Mouse (Mus musculus) midbrain, embryonic 12.5 days (tissue): ENCODE measurements around the gene Ly6g6e. TPM values are rescaled to one million over a fixed set of nuclear protein-coding genes. Genes with fewer than 3 reads are reported as not detected.

ENCODE experiments used
- ATAC-seq: fragments of 200-750 bp; cut with Nextera tagmentation; 2 replicates; pipeline ENCODE4 v1.8.0; 2017; ENCODE audit warnings: low read depth, moderate TSS enrichment, moderate library complexity; ENCODE audit not compliant: low FRiP score
- H3K27ac ChIP-seq: fragments of 300-500 bp; sonication (generic); replicated peaks from 2 replicates; pipeline ENCODE4 v1.5.1; 2016; ENCODE audit warnings: mild to moderate bottlenecking
- H3K27me3 ChIP-seq: fragments of 300-500 bp; sonication (generic); 2 replicates; pipeline ENCODE4 v1.6.1; 2016; ENCODE audit warnings: mild to moderate bottlenecking
- H3K36me3 ChIP-seq: fragments of 300-500 bp; sonication (generic); 2 replicates; pipeline ENCODE4 v1.6.1; 2016
- H3K4me1 ChIP-seq: fragments of 300-500 bp; sonication (generic); 2 replicates; pipeline ENCODE4 v1.6.1; 2016
- H3K4me2 ChIP-seq: fragments of 300-500 bp; sonication (generic); replicated peaks from 2 replicates; pipeline ENCODE4 v1.6.1; 2016; ENCODE audit warnings: mild to moderate bottlenecking, moderate library complexity
- H3K4me3 ChIP-seq: fragments of 300-500 bp; sonication (generic); 2 replicates; pipeline ENCODE4 v1.5.1; 2016; ENCODE audit warnings: mild to moderate bottlenecking
- H3K9ac ChIP-seq: fragments of 300-500 bp; sonication (generic); replicated peaks from 2 replicates; pipeline ENCODE4 v1.6.1; 2016; ENCODE audit warnings: mild to moderate bottlenecking, moderate library complexity
- H3K9me3 ChIP-seq: fragments of 300-500 bp; sonication (generic); 2 replicates; pipeline ENCODE4 v1.6.1; 2016; ENCODE audit warnings: mild to moderate bottlenecking
- WGBS: fragments of 180-500 bp; shearing (Covaris S2); methylation state at CpG from one replicate; pipeline ENCODE4 v1.1.7; 2016; 5-methylcytosine and 5-hydroxymethylcytosine counted together
- polyA plus RNA-seq: library from polyadenylated mRNA; unstranded; fragments of >200 nt; fragmentation: Nextera tagmentation; extraction: Ambion mirVana; gene quantifications from 2 replicates; pipeline ENCODE4 v1.2.1, GENCODE M21; 2016

Gene Ly6g6e
- polyA plus RNA-seq, 1 experiment from 2014 or later: 0.24 TPM

- no peak overlapping the region for H3K27ac ChIP-seq
- H3K4me3 ChIP-seq: no peak overlapping the region
- 89% methylated on average over 4 of the region's 4 CpGs for WGBS
- no peaks in the 10 kb centered on the region for H3K36me3 ChIP-seq
- no peaks in the 10 kb centered on the region for H3K27me3 ChIP-seq
- no peak overlapping the region for H3K9ac ChIP-seq
- H3K9me3 ChIP-seq: no peaks in the 10 kb centered on the region
- no peak for ATAC-seq
- no peak overlapping the region for H3K4me2 ChIP-seq
- H3K4me1 ChIP-seq: peaks cover 30% of the 10 kb centered on the region
These were observed 32.9 kb upstream of the Ly6g6e start for GRCm38 (mm10) chr17:35043794-35044193.

DNA sequence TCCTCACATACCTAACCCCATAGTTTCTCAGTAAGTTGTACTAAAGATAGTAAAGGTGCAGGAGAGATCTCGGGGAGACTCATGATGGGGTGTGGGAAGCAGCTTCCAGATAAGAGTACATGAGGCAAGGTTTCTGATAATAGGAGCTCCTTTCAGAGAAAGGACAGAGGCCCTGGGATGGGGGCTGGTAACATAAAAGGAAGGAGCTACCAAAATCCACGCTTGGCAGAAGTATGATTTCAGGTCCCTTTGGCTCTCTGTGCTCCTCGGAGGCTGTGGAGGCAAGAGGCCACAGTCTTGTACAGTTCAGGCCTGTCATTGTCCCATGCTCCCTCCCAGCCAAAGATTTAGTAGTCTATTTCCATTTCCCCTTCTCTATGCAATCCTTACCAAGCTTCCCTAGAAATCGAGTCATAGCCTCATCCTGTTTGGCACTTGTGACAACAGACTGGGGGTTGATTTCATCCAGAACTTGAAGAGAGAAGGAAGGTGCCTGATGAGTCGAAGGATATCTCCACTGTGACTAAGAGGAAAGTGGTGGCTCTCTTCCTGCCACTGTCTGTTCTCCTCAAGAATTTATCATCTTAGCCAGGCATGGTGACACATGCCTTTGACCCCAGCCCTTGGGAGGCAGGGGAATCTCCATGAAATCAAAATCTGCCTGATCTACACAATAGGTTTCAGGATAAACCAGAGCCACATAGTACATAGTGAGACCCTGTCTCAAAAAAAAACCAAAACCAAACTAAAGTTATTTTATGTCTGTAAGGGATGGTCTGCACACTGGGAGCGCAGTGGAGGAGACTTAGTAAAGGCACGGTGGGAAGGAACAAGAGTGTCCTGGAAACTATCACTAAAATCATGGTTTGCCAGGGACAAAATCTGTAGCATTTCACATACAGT lies 31.5 kb upstream of the Ly6g6e start:
- peak overlapping the region; percentile 91 for H3K4me2 ChIP-seq
- peak overlapping the region; percentile 81; the same call in 1 of the 2 replicates for H3K9ac ChIP-seq
- no peak overlapping the region for H3K27ac ChIP-seq
- peaks cover 44% of the 10 kb centered on the region for H3K4me1 ChIP-seq
- WGBS: 92% methylated on average over 7 of the region's 7 CpGs
- ATAC-seq: no peak
- no peaks in the 10 kb centered on the region for H3K36me3 ChIP-seq
- no peaks in the 10 kb centered on the region for H3K27me3 ChIP-seq
- peak overlapping the region; percentile 53; the same call in 1 of the 2 replicates for H3K4me3 ChIP-seq
- H3K9me3 ChIP-seq: no peaks in the 10 kb centered on the region

DNA sequence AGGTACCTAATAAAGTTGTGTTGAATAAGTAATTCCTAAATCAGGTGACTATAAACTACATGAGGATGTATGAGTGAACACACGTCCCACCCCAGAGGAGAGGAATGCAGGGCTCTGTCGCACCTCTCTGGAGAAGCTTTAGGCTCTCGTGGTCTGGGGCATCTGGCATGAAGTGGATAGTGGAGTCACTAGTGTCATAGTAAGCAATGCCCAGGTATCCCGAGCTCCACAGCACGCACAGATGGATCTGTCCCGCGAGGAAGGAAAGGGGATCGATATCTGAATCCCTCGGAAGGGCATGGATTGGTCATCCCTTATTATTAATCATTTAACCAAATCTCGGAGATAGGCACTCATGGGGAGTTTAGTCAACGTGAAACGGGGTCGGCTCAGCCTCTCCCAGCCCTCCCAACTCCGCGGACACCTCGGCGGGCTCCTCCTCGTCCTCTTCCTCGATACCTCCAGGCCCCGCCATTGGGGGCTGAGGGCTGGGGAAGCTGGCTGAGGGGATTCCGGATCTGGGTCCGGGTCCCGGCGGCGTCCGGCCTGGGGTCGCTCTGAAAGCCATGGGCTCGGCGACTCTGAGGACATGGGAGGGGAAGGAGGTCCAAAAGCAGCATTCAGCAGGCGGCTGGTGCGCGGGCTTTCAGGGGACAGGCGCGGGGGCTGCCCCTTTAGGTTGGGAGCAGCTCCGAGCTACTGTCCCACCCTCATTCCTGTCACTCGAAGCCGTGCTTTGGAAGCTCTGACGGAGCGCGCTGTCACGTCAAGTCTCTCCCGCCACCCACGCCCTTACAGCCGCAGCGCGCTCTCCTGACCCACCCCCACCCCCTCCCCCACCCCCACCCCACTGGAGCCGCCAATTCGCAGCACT lies 30.7 kb upstream of the Ly6g6e start:
- Histone ChIP-seq H3K27me3 (no peaks in the 10 kb centered on the region), H3K4me3 (peak overlapping the region; percentile 53), H3K4me2 (peak overlapping the region; percentile 91), H3K36me3 (no peaks in the 10 kb centered on the region), H3K9me3 (no peaks in the 10 kb centered on the region), H3K9ac (peak overlapping the region; percentile 81), H3K27ac (peak overlapping the region; percentile 79), H3K4me1 (peaks cover 48% of the 10 kb centered on the region)
- 7% methylated on average over 43 of the region's 48 CpGs for WGBS
- ATAC-seq: peak; percentile 75

GRCm38 (mm10) chr17:35046681-35047455 lies 29.8 kb upstream of the Ly6g6e start, which contains the start of gene Msh5:
TSS of gene Msh5 (minus strand) at chr17:35046745.
- H3K4me3 ChIP-seq: peak within 1 kb of the TSS; percentile 53
- no peaks in the 10 kb centered on the region for H3K9me3 ChIP-seq
- 2% methylated on average over 33 of the region's 33 CpGs for WGBS
- peak within 1 kb of the TSS; percentile 91 for H3K4me2 ChIP-seq
- H3K9ac ChIP-seq: peak within 1 kb of the TSS; percentile 81
- peaks cover 52% of the 10 kb centered on the region for H3K4me1 ChIP-seq
- no peaks in the 10 kb centered on the region for H3K27me3 ChIP-seq
- ATAC-seq: peak; percentile 98
- H3K27ac ChIP-seq: peak within 1 kb of the TSS; percentile 79
- no peaks in the 10 kb centered on the region for H3K36me3 ChIP-seq

DNA sequence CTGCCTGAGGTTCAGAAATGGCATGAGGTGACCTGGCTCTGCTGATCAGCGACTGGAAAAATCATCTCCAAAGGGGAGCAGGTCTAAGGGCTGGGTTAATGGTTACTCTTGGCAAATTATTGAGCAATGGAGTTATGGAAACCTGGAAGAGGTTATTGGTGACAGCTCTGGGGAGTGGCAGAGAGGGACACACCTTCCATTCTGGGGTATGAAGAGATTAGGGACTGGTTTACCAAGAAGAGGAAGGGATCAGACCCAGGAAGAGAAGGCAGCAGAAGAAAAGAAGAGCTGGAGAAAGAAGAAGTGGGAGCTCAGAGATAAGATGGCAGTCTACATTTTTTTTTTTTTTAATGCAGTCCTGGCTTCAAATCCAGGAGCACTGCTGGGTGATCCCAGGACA lies 29.0 kb upstream of the Ly6g6e start:
- no peak overlapping the region for H3K4me3 ChIP-seq
- peaks cover 61% of the 10 kb centered on the region for H3K4me1 ChIP-seq
- H3K4me2 ChIP-seq: no peak overlapping the region
- H3K9ac ChIP-seq: no peak overlapping the region
- WGBS: 57% methylated on average over 1 of the region's 1 CpGs
- ATAC-seq: no peak
- H3K27ac ChIP-seq: peak overlapping the region; percentile 61; the same call in 1 of the 2 replicates
- H3K27me3 ChIP-seq: no peaks in the 10 kb centered on the region
- H3K36me3 ChIP-seq: 0 out of 2 replicates have a peak, but pooled peaks cover under 1% of the 10 kb centered on the region
- H3K9me3 ChIP-seq: no peaks in the 10 kb centered on the region

GRCm38 (mm10) chr17:35048149-35048931 lies 28.4 kb upstream of the Ly6g6e start:
- 39% methylated on average over 11 of the region's 11 CpGs for WGBS
- Histone ChIP-seq H3K9me3 (no peaks in the 10 kb centered on the region), H3K27ac (peak overlapping the region; percentile 61), H3K36me3 (peaks cover 7% of the 10 kb centered on the region; the same call in 1 of the 2 replicates), H3K27me3 (no peaks in the 10 kb centered on the region), H3K9ac (no peak overlapping the region), H3K4me2 (no peak overlapping the region; the same call in 1 of the 2 replicates), H3K4me3 (no peak overlapping the region), H3K4me1 (peaks cover 65% of the 10 kb centered on the region)
- ATAC-seq: no peak

DNA sequence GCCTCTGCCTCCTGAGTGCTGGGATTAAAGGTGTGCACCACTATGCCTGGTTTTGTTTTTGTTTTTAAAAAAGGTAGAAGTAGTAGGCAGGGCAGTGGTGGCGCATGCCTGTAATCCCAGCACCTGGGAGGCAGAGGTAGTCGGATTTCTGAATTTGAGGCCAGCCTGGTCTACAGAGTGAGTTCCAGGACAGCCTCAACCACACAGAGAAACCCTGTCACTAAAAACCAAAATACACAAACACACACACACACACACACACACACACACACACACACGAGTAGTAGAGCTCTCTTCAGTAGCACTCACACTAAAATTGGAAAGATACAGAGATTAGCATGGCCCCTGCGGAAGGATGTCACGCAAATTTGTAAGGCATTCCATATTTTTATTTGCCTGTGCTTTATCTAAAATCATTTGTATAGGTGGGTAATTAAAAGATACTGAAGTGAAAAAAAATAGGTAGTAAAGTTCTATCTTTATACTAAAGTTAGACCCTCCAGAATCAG lies 27.7 kb upstream of the Ly6g6e start:
- 72% methylated on average over 5 of the region's 5 CpGs for WGBS
- peak overlapping the region; percentile 67 for H3K4me2 ChIP-seq
- no peak overlapping the region for H3K4me3 ChIP-seq

GRCm38 (mm10) chr17:35049561-35050016 lies 27.1 kb upstream of the Ly6g6e start, which contains the start of gene Clic1:
TSS of gene Clic1 (plus strand) at chr17:35049966.
- 2% methylated on average over 11 of the region's 11 CpGs for WGBS
- Histone ChIP-seq H3K27me3 (no peaks in the 10 kb centered on the region), H3K4me2 (peak within 1 kb of the TSS; percentile 67), H3K9ac (peak within 1 kb of the TSS; percentile 83), H3K36me3 (peaks cover 18% of the 10 kb centered on the region), H3K4me3 (peak within 1 kb of the TSS; percentile 52), H3K4me1 (peaks cover 65% of the 10 kb centered on the region), H3K9me3 (0 out of 2 replicates have a peak, but pooled peaks cover 4% of the 10 kb centered on the region), H3K27ac (peak within 1 kb of the TSS; percentile 93)
- ATAC-seq: no peak

More for the DNA sequence above, 27.7 kb upstream of the Ly6g6e start:
- Histone ChIP-seq H3K27me3 (no peaks in the 10 kb centered on the region), H3K36me3 (peaks cover 12% of the 10 kb centered on the region), H3K9me3 (0 out of 2 replicates have a peak, but pooled peaks cover 1% of the 10 kb centered on the region), H3K9ac (no peak overlapping the region), H3K4me1 (peaks cover 65% of the 10 kb centered on the region), H3K27ac (peak overlapping the region; percentile 93)
- ATAC-seq: no peak

DNA sequence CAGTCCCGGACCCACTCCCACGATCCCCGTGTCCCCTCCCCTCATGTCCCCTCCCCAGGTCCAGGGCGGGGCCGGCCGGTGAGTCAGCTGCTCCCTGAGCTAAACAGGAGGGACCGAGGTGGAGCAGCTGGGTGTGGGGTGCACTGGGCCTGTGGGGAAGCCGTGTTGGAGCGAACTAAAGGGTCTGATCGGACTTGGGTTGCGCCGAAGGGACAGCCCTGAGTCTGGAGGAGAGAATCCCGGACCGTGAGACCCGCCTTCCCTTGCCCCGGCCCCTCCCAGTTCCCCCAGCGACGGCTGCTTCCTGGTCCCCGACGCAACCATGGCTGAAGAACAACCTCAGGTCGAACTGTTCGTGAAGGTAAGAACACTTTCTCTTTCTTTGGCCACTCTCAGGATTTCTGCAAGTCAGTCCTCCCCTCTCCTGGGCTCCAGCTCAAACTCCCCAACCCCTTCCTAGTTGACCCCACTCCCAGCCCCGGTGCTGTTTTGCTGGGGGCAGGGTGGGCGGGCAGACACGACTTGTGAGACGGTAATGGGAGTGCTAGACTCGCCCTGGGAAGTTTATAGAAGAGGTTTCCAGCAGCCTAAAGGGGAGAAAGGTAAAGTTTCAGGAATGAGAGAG lies 26.5 kb upstream of the Ly6g6e start:
- Histone ChIP-seq H3K9me3 (0 out of 2 replicates have a peak, but pooled peaks cover 4% of the 10 kb centered on the region), H3K4me1 (peaks cover 65% of the 10 kb centered on the region), H3K27ac (peak overlapping the region; percentile 93), H3K4me3 (peak overlapping the region; percentile 52), H3K4me2 (peak overlapping the region; percentile 67), H3K9ac (peak overlapping the region; percentile 83), H3K27me3 (no peaks in the 10 kb centered on the region), H3K36me3 (peaks cover 22% of the 10 kb centered on the region)
- 0% methylated on average over 24 of the region's 27 CpGs for WGBS
- no peak for ATAC-seq
